Mouse (Mus musculus) heart, embryonic 10.5 days (tissue): ENCODE results near the gene Them7. TPM values are rescaled to one million over a fixed set of nuclear protein-coding genes. Genes with fewer than 3 reads are reported as not detected.
A peak's percentile ranks its signal among the peaks of the same experiment; 100 is the strongest.

Experiments used
- DNase-seq: peaks from one replicate; pipeline ENCODE4 v3.0.0-alpha.2; 2017; ENCODE audit warnings: low spot score
- H3K27ac ChIP-seq: fragments of 300-500 bp; sonication (generic); 2 replicates; pipeline ENCODE4 v1.5.1; 2016; ENCODE audit warnings: mild to moderate bottlenecking
- H3K27me3 ChIP-seq: fragments of 300-500 bp; sonication (generic); 2 replicates; pipeline ENCODE4 v1.6.1; 2016; ENCODE audit warnings: mild to moderate bottlenecking; ENCODE audit not compliant: poor library complexity, insufficient read depth, severe bottlenecking
- H3K36me3 ChIP-seq: fragments of 300-500 bp; sonication (generic); 2 replicates; pipeline ENCODE4 v1.6.1; 2016; ENCODE audit warnings: mild to moderate bottlenecking, moderate library complexity
- H3K4me1 ChIP-seq: fragments of 300-500 bp; sonication (generic); 2 replicates; pipeline ENCODE4 v1.6.1; 2016; ENCODE audit warnings: mild to moderate bottlenecking
- H3K4me3 ChIP-seq: fragments of 300-500 bp; sonication (generic); 2 replicates; pipeline ENCODE4 v1.5.1; 2016; ENCODE audit warnings: mild to moderate bottlenecking, moderate library complexity
- H3K9me3 ChIP-seq: fragments of 300-500 bp; sonication (generic); 2 replicates; pipeline ENCODE4 v1.6.1; 2016; ENCODE audit warnings: mild to moderate bottlenecking, moderate library complexity
- WGBS: fragments of 180-500 bp; shearing (Covaris S2); methylation state at CpG from one replicate; pipeline ENCODE4 v1.1.7; 2016; 5-methylcytosine and 5-hydroxymethylcytosine counted together
- polyA plus RNA-seq: library from polyadenylated mRNA; unstranded; fragments of >200 nt; fragmentation: Nextera tagmentation; extraction: Ambion mirVana; gene quantifications from 2 replicates; pipeline ENCODE4 v1.2.1, GENCODE M21; 2016

Gene Them7
- polyA plus RNA-seq, 1 experiment from 2014 or later, result 2.7 TPM

DNA sequence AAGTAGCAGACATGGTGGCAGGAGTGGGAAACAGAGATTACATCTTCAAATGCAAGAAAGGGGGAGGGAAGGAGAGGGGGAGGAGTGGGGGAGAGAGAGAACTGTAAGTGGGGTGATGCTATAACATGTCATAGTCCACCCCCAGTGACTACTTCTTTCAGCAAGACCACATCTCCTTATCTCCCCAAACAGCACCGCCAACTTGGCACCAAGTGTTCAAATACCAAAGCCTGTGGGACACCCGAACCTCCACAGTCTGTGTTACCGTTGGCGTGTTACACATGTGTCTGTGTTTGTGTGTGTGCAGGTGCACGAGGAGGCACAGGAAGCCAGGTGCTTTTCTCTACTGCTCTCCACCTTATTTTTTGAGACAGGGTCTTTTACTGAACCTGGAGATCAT is 4.9 kb upstream of the Them7 start:
- Histone ChIP-seq H3K27me3 (peaks cover 7% of the 10 kb centered on the region; the same call in 1 of the 2 replicates), H3K36me3 (no peaks in the 10 kb centered on the region), H3K4me3 (no peak overlapping the region), H3K9me3 (no peaks in the 10 kb centered on the region), H3K4me1 (peaks cover 28% of the 10 kb centered on the region), H3K27ac (no peak overlapping the region)
- WGBS, result 77% methylated on average over 5 of the region's 5 CpGs
- DNase-seq, result no peak

- H3K27me3 ChIP-seq, result peaks cover 10% of the 10 kb centered on the region; the same call in 1 of the 2 replicates
Measured at GRCm38 (mm10) chr2:105219664-105220063, 4.5 kb upstream of the Them7 start.

DNA sequence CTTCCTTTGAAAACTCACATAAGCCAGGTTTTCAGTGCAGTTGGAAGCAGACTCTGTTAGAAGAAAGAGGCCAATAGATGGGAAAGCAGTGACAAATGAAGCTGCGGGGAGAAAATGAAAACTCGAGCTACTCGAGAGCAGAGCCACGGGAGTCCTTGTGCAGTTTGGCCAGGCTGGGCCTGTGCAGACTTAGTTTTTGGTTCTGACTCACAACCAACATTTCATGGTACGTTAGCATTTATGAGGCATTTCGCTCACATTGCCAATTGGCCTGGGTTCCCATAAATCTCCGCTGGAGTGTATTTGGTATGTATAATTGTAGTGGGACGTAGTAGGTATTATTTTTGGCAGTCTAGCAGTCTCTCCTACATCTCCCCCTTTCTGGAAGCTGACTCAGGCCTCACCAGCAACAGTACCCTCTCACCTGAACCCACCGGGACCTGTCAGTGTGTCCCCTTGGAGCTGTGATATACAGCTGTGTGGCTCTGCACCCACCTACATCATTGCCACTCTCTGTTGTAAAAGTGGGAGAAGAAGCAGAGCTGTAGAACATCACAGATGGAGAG is 3.3 kb upstream of the Them7 start:
- Histone ChIP-seq H3K9me3 (no peaks in the 10 kb centered on the region), H3K4me3 (no peak overlapping the region), H3K4me1 (peaks cover 25% of the 10 kb centered on the region), H3K27me3 (peaks cover 20% of the 10 kb centered on the region), H3K27ac (no peak overlapping the region), H3K36me3 (no peaks in the 10 kb centered on the region)
- 81% methylated on average over 9 of the region's 9 CpGs for WGBS
- DNase-seq, result no peak

More at GRCm38 (mm10) chr2:105219664-105220063, 4.5 kb upstream of the Them7 start:
- H3K27ac ChIP-seq, result no peak overlapping the region
- H3K36me3 ChIP-seq, result no peaks in the 10 kb centered on the region
- no peak for DNase-seq
- no peak overlapping the region for H3K4me3 ChIP-seq
- H3K9me3 ChIP-seq, result no peaks in the 10 kb centered on the region
- 23% methylated on average over 8 of the region's 8 CpGs for WGBS
- H3K4me1 ChIP-seq, result peaks cover 32% of the 10 kb centered on the region

- no peak overlapping the region for H3K4me3 ChIP-seq
- DNase-seq, result no peak
- WGBS, result 79% methylated on average over 11 of the region's 11 CpGs
- no peaks in the 10 kb centered on the region for H3K9me3 ChIP-seq
- peaks cover 30% of the 10 kb centered on the region for H3K27me3 ChIP-seq
- H3K36me3 ChIP-seq, result no peaks in the 10 kb centered on the region
- H3K4me1 ChIP-seq, result peaks cover 28% of the 10 kb centered on the region
- 0 out of 2 replicates have a peak overlapping the region, but pooled peaks have one; percentile 80 for H3K27ac ChIP-seq
Measured at GRCm38 (mm10) chr2:105223606-105224005, 514 bp upstream of the Them7 start.

DNA sequence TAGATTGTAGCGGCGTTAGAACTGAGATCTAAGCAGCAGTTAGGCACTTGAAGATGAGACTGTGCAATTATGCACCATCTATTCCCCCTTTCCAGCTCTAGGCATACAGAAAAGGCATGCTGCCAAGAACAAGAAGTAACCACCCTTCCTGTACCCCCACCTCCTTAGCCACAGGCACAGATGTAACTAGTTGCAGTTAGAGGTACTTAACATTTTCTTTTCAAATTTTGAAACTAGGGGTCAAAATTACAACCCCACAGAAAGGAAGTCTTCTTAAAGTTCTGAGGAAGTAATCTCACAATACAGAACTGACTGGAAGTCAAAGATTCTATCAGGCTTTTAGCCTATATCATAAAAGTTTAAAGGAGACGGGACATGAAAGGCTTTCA is 861 bp downstream of the Them7 start:
- H3K4me3 ChIP-seq, result peak overlapping the region; percentile 64; the same call in 1 of the 2 replicates
- no peaks in the 10 kb centered on the region for H3K9me3 ChIP-seq
- H3K27ac ChIP-seq, result no peak overlapping the region; the same call in 1 of the 2 replicates
- H3K36me3 ChIP-seq, result no peaks in the 10 kb centered on the region
- H3K27me3 ChIP-seq, result peaks cover 34% of the 10 kb centered on the region
- no peak for DNase-seq
- H3K4me1 ChIP-seq, result peaks cover 24% of the 10 kb centered on the region
- WGBS, result 60% methylated on average over 3 of the region's 3 CpGs

- no peak overlapping the region for H3K4me3 ChIP-seq
- peak; percentile 77 for DNase-seq
- H3K27me3 ChIP-seq, result peaks cover 37% of the 10 kb centered on the region
- H3K4me1 ChIP-seq, result peaks cover 24% of the 10 kb centered on the region
- H3K9me3 ChIP-seq, result no peaks in the 10 kb centered on the region
- peak overlapping the region; percentile 4 for H3K27ac ChIP-seq
- WGBS, result 19% methylated on average over 7 of the region's 7 CpGs
- no peaks in the 10 kb centered on the region for H3K36me3 ChIP-seq
Measured at GRCm38 (mm10) chr2:105226297-105226958, 2.3 kb downstream of the Them7 start.

DNA sequence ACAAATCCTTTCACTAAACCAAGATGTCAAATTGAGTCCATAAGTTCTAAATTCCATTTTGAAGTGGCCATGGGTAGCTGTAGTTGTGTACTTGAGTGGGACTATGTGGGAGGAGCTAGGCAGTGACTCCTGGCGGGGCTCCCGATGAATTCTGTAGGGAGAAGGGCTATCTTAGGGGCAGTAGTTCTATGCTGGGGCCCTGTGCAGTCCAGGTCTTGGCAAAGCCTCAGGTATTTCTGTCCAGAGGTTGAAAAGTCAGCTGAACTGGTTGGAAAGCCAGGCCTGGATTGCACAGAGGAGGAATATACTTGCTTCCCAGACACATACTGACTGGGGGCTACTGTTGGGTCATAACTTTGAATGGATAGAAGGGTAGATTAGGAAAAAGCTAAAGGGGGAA is 4.3 kb downstream of the Them7 start:
- peaks cover 39% of the 10 kb centered on the region for H3K27me3 ChIP-seq
- no peak for DNase-seq
- no peak overlapping the region for H3K4me3 ChIP-seq
- H3K9me3 ChIP-seq, result no peaks in the 10 kb centered on the region
- peaks cover 24% of the 10 kb centered on the region for H3K4me1 ChIP-seq
- WGBS, result 45% methylated on average over 2 of the region's 2 CpGs
- H3K27ac ChIP-seq, result no peak overlapping the region
- no peaks in the 10 kb centered on the region for H3K36me3 ChIP-seq

GRCm38 (mm10) chr2:105230333-105230732 is 6.2 kb downstream of the Them7 start:
- H3K36me3 ChIP-seq, result no peaks in the 10 kb centered on the region
- no peak overlapping the region for H3K27ac ChIP-seq
- peaks cover 11% of the 10 kb centered on the region for H3K4me1 ChIP-seq
- DNase-seq, result no peak
- peaks cover 28% of the 10 kb centered on the region for H3K27me3 ChIP-seq
- no peaks in the 10 kb centered on the region for H3K9me3 ChIP-seq
- 2% methylated on average over 1 of the region's 1 CpGs for WGBS
- H3K4me3 ChIP-seq, result no peak overlapping the region

- no peak for DNase-seq
- H3K9me3 ChIP-seq, result no peaks in the 10 kb centered on the region
- H3K4me1 ChIP-seq, result peaks cover 12% of the 10 kb centered on the region; the same call in 1 of the 2 replicates
Measured at GRCm38 (mm10) chr2:105232386-105232785, 8.3 kb downstream of the Them7 start.

DNA sequence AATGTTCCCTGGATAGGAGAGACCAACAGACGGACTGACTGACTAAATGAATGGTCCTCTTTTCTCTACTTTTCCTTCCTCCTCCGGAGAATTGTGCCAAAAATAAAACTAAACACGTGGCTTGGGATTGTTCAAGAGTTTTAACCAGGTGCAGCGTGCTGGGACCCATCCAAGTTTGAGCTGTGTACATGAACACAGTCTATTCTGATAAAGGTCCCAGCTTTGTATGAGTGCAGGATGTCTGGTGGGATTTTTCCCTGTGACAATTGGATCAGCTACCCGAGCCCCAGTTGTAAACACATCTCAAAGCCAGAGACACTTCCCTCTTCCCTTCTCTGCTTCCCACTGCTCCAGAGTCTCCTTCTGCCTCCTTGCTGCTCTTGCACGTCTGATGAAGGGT is 10.2 kb downstream of the Them7 start:
- peaks cover 15% of the 10 kb centered on the region; the same call in 1 of the 2 replicates for H3K4me1 ChIP-seq
- no peak for DNase-seq

More at GRCm38 (mm10) chr2:105232386-105232785, 8.3 kb downstream of the Them7 start:
- no peak overlapping the region for H3K27ac ChIP-seq
- no peak overlapping the region for H3K4me3 ChIP-seq
- H3K27me3 ChIP-seq, result peaks cover 17% of the 10 kb centered on the region
- no peaks in the 10 kb centered on the region for H3K36me3 ChIP-seq
- 79% methylated on average over 4 of the region's 4 CpGs for WGBS

DNA sequence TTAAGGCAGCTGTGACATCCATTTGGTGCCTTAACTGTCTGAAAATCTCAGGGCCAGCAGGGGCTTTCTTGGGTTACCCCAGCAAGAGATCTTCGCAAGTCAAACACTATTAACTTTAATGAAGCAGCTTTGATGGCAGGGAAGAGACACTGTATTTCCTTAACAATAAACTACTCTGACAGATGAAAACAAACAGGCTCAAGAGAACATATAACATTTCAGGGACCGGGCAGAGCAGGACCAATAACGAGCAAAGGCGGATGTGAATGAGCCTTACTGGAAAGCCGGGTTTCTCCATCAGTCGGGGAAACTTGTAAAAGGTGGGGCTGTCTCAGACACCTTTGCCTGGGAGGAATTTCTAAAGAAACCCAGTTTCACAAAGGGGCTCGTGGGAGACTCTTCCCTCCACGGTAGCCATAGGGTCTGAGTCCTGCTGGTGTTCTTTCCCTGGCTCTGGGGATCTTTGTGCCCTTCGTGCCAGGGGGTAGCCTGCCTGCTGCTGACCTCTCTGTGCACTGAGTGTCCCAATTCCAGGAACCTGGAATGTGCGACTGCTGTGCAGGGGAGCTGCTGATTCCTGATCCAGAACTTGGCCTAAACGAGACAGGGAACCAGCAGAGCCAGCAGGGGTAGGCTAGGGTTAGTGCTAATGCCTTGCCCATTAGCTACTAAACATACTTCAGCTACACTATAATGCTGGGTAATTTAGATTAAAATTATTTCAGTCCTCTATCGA is 11.4 kb downstream of the Them7 start:
- no peak overlapping the region; the same call in 1 of the 2 replicates for H3K27ac ChIP-seq
- WGBS, result 52% methylated on average over 12 of the region's 12 CpGs
- H3K36me3 ChIP-seq, result no peaks in the 10 kb centered on the region
- H3K4me1 ChIP-seq, result peaks cover 15% of the 10 kb centered on the region; the same call in 1 of the 2 replicates
- no peak overlapping the region for H3K4me3 ChIP-seq
- H3K27me3 ChIP-seq, result peaks cover 9% of the 10 kb centered on the region
- H3K9me3 ChIP-seq, result no peaks in the 10 kb centered on the region
- no peak for DNase-seq

More for the DNA sequence above, 10.2 kb downstream of the Them7 start:
- peaks cover 9% of the 10 kb centered on the region for H3K27me3 ChIP-seq
- H3K9me3 ChIP-seq, result no peaks in the 10 kb centered on the region
- no peak overlapping the region for H3K27ac ChIP-seq
- WGBS, result 50% methylated on average over 6 of the region's 6 CpGs
- H3K36me3 ChIP-seq, result no peaks in the 10 kb centered on the region
- no peak overlapping the region for H3K4me3 ChIP-seq

DNA sequence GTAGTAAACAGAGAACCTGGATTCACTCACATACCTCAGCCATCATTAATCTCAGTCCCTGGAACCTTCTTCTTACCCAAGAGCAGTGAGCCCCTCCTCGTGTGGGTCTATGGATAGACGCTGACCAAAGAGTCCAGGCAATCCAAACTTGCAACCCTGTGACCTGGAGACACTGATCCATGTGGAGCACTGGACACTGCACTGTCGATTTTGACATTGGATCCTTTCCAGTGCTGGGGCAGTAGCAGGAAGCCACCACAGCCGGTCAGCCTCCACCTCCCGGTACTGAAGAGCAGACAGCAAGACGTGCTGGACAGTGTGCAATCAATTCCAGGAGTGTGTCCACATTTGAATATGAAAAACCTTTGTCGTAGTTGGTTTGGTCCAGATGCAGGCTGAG is 13.3 kb downstream of the Them7 start:
- Histone ChIP-seq H3K9me3 (no peaks in the 10 kb centered on the region), H3K4me3 (no peak overlapping the region), H3K36me3 (no peaks in the 10 kb centered on the region), H3K27ac (no peak overlapping the region), H3K4me1 (peaks cover 15% of the 10 kb centered on the region; the same call in 1 of the 2 replicates), H3K27me3 (no peaks in the 10 kb centered on the region)
- 54% methylated on average over 7 of the region's 7 CpGs for WGBS
- no peak for DNase-seq

DNA sequence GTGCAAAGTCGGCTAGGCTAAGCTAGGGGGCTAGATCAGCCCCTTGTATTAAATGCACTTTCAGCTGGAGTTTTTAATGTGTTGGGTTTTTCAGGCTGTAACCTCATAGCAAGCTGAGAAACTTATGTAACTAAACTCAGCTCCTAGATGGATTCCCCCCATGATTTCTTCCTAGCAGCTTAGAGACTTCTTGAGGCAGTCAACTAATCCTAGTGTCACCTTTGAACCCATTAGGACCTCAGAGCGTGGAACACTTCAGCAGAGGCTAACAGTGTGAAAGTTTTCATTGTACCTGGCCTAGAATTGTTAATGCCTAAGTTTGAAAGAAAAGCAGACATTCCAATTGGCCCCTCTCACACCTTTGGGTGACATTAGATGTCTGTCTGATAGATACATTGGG is 13.7 kb downstream of the Them7 start:
- Histone ChIP-seq H3K27me3 (no peaks in the 10 kb centered on the region), H3K4me1 (peaks cover 15% of the 10 kb centered on the region; the same call in 1 of the 2 replicates), H3K36me3 (no peaks in the 10 kb centered on the region), H3K9me3 (no peaks in the 10 kb centered on the region), H3K4me3 (no peak overlapping the region), H3K27ac (no peak overlapping the region)
- DNase-seq, result no peak
- WGBS, result 81% methylated on average over 2 of the region's 2 CpGs
